Mouse (Mus musculus): Measurements from ENCODE around the gene Ldlrap1.

DNA sequence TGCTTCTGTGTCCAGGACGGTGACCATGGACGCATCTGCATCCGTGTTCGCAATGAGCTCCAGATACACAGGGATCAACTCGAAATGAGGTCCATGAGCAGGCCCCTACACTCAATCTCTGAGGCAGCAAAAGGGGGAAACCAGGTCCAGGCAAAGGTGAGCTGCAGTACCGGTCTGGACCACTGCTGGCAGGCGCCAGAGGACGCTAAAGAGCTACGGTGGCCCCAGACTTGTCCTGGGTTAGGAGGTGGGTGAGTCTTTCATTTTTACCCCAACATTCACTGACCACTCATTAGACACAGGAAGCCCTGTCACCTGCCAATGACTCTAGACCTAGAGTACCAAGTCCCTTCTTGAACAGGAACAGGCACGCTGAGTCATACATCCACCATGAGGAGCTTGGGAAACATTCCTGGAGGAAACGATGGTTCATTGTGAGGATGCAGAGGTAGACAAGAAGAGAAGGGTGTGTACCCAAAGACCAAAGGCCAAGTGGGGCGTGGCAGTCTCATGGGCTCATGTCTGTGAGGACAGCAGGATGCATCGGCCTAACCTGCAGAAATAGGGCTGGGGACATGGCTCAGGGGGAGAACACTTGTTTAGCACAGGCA is 42.0 kb downstream of the Ldlrap1 start:
- no peak for TF ChIP-seq CTCF (IDR thresholded peaks at IDR 0.05; ENCODE audit: borderline replicate concordance, insufficient read depth, low read length)
- TF ChIP-seq POLR2A (IDR thresholded peaks at IDR 0.05; ENCODE audit: low read depth, low read length) = no peak

All from embryonic fibroblast, embryonic 13.5 days (primary cell).